Mouse (Mus musculus): ENCODE results near the gene Slc9a5.

DNA sequence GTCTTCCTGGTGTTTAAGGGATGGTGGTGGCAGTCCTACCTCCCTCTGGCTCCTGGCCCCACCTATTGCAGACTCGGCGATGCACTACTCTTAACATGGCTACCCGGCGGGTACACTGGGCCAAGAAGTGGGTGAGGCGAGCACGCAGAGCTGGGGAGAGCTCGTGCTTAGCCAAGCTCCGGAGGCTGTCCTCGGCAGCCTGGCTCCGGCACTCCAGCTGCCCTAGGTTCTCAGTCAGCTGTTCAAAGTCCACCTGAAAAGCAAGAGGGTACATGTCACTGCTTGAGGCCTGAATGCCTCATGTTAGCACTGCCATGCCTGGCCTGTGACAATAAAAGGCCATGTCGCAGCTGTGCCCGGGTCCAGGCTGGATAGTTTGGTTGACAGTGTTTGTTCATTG is 18.3 kb upstream of the Slc9a5 start:
- TF ChIP-seq POLR2A (IDR thresholded peaks at IDR 0.05; ENCODE audit: borderline replicate concordance, low read depth, low read length), result no peak
- TF ChIP-seq CTCF (IDR thresholded peaks at IDR 0.05; ENCODE audit: low read depth, low read length), result no peak
